Mouse (Mus musculus) hematopoietic multipotent progenitor cell, adult 10-12 weeks (in vitro differentiated cells): Measurements from ENCODE around the gene Parm1. TPM values are rescaled to one million over a fixed set of nuclear protein-coding genes. Genes with fewer than 3 reads are reported as not detected.

Source experiments
- polyA plus RNA-seq: library from polyadenylated mRNA; stranded (reverse); fragments of >175 nt; gene quantifications from 2 replicates; pipeline ENCODE4 v1.2.3, GENCODE M21; 2012; ENCODE audit warnings: low replicate concordance

Parm1 gene
- polyA plus RNA-seq: 0.35 and 0.60 TPM in 2 replicates

DNA sequence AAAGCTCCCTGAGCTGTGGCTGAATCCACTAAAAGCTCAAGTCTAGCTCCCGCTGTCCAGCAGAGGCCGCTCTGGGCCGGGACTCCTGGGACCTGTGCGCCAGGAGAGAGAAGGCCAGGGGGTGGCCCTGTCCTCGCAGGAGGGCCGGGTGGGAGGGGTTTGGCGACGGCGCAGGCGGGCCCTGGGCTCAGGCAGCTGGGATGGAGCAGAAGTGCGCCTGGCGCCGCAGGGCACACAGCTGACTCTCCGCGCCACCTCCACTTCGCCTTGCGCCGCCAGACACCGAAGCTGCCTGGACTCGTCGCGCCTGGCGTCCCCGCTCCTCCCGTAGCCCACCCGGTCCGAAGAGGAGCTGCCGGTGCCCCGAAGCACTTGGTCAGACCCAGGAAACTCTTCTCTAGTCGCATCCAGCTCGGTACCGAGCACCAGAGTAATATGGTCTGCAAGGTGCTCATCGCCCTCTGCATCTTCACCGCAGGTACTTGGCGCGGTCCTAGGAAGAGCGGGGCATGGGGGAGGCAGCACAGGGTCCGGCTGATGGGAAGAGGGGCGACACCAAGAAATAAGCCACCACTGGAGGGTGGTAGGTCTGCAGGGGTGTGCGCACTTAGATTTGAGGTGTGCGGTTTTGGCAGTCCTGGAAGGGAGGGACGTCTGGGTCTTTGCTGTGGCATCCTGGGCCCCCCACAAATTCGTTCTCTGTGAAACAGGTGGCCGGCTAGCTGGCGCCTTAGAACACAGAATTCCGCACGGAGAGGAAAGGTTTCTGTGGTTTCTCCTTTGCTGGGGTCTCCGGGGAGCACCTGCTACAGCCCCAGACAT lies at the start of gene Parm1:
TSS of gene Parm1 (plus strand) at position 136 of the 822 bp plus-strand sequence.

Other genes starting within 250 kb of the Parm1 start
- gene Btc, start 114.6 kb upstream of the Parm1 start, polyA plus RNA-seq: not detected in 2 replicates